Mouse (Mus musculus) induced T-regulatory cell, adult 2 months (primary cell): Measurements from ENCODE around the gene Sidt2.
A peak's percentile ranks its signal among the peaks of the same experiment; 100 is the strongest.

ENCODE experiments used
- DNase-seq: peaks from one replicate; pipeline ENCODE4 v3.0.0-alpha.2; 2012; ENCODE audit warnings: low read depth

The Sidt2 gene

DNA sequence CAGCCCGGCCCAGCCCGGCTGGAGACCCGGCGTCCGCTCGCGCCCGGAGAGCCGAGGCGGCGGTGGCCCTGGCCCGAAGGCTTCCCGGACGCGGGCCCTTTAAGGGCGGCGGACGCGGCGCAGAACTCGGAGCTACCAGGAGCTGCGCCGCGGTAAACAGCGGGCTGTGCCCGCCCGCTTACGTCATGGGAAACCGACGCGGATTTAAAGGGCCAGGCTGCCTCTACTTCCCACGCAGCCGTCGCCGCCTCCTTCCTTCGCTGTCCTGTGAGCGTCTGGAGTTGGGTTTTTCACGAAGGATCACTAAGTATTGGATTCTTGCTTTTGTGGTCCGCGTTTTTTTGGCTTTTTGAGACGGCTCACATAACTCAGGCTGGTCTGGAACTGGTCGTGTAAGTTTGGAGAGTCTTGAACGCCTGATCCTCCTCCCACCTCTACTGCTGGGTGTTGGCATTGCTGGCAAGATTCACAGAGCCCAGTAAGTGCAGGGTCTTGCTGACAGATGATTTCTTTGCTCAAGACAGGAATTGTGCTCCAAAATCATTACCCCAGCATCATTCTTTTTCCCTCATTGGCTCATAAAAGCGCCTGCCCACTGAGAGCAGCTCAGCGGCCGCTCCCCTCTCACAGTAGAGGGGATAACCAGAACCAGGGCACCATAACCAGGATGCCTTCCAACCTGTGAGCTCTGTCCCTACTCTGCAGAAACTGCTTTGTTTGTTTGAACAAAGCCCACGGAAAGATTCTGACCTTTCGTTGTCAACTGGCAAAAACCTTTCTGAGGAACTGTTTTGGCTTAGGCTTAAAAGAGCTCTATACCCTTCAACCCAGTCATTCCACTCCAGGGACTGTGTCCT, at the start of gene Sidt2:
Gene Sidt2 (minus strand): TSS at position 152 of the 857 bp plus-strand sequence.
- DNase-seq = peak; percentile 95

DNA sequence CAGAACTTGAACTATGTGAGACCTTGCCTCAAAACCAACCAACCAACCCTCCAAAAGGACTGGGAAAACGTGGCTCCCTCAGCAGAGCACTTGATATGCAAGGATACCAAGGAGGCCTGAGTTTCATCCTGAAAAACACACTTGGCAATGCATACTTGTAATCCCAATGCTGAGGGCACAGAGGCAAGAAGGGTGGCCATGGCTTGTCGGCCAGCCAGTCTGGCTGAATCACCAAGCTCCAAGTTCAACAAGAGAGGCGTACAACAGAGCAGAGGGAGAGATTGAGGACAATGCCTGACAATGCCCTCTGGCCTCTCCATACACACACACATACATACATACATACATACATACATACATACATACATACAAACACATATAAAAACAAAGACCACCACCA, 49.5 kb upstream of the Sidt2 start:
- DNase-seq = no peak

DNA sequence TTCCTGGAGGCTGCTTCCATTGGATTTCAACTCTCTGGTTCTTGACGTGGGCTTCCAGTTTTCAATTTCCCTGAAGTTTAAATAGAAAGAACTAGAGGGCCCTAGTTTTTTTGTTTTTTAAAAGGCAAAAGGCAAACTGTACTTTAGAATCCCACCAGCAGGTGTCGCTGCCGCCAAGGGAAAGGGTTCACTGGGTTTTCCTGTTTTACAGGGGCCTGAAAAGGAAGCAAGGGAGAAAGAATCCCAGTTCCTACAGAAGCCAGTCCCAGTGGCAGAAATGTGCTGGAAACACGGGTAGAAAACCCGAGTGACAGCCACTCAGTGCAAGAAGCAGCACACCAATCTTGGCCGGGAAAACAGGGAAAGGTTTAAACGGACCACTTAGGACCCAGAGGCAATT, 48.7 kb upstream of the Sidt2 start:
- peak; percentile 87 for DNase-seq

DNA sequence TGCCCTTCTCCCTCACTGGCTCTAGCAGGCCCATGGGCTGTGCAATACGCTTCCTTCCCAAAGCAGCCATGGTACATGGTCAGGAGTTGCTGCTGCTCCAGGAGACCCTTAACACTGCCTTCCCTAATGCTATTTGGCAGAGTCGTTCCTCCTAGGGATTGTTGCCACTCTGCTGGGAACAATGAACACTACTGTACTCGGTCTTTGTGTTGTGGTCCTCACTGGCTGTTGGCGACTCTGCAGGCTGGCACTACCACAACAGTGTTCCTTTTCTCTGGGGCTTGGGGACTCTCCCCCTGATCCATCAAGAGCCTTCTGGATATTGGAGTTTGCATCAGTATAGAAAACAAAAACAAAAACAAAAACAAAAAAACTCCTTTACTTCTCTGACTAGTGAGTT, 44.0 kb upstream of the Sidt2 start:
- no peak for DNase-seq

DNA sequence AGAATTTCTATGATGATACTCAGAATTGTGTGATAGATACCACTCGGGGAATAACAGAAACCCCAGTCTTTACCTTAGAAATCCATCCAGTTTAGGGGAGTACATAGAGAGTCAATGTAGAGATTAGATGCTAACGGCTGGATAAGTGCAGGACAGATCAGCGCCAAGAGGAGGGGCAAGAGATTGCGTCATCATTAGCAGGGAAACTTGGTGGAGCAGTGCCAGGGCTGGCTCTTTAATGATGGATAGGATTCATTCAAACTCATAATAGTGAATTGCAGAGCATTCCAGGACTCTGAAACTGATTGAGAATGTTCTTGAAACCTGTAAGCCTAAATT, 30.1 kb upstream of the Sidt2 start:
- DNase-seq = no peak

DNA sequence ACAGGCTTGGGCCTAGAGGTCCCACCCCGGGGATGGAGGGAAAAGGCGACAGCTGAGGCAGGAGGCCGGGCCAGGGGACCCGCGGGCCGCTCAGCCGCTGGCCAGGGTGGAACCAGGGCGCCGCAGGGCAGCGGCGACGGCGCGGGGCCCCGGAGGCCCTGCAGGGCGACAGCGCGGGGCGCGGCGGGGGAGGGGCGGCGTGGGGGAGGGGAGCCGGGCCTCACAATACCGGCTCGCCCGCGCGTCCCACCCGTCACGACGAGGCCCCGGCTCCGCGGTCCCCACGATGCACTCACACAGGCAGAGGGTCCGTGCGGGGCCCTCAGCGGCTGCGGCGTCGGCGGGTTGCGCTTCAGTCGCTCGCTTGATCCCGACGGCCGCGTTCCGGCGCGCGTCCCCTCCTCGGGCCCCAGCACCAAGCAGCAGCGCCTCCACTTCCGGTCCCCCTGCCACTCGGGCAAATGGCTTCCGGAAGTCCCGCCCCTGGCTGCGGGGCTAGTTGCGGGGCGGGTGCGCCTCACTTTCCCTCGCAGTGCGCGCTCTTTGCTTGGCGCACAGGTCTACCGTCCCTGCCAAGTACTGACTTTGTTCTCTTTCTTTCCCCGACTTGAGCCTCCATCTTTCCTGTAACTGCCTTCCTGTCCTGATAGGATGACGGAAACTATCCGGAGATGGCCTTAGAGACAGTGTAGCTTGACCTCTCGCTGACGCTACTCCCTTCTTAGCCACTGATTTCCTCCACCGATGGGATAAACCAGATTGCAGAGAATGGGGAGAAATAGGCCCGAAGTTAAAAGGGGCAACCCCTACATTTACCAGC, 29.6 kb upstream of the Sidt2 start:
- peak; percentile 94 for DNase-seq

DNA sequence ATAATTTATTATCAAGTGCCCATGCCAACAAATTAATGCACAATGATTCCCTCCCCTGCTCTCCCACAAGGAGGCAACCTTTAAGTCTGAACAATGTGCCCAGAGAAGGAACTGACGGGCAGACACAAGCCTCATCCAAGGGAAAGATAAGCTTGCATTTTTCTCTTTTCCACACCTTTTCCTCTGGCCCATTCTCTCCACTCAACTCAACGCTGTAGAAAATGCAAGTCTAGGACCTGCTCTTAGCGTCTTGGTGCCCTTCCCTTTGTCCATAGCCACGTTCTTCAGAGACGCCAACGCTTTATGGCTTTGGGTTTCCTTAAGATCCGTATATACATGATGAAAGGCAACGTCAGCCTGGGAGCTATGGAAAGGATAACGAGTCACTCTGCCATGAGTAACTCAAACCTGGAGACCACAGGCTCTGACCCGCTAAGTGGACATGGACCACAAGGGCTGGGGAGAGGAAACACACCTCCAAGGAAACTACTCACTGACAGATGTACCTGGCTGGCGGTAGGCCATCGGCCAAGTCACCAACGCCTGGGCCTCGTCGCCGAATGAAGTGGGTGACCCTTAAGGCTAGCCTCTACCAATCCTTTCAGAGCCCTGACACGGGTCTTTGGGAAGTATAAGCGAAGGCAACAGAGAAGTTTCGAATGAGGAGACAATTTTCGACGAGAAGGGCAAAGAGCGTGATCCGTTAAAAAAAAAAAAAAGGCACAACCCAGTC, 28.8 kb upstream of the Sidt2 start:
- peak; percentile 60 for DNase-seq

DNA sequence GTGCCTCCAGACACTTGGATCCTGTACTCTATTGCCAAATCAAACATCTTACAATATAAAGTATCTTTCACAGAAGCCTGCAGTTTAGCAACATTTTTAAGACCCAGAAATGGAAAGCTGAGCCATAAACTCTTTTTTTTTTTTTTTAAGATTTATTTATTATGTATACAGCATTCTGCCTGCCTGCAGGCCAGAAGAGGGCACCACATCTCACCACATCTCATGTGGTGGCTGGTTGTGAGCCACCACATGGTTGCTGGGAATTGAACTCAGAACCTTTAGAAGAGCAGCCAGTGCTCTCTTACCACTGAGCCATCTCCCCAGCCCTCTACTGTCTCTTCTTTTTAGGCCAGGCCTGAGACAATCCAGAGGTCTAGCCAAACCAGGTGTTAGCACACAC, 26.3 kb upstream of the Sidt2 start:
- DNase-seq = peak; percentile 53

DNA sequence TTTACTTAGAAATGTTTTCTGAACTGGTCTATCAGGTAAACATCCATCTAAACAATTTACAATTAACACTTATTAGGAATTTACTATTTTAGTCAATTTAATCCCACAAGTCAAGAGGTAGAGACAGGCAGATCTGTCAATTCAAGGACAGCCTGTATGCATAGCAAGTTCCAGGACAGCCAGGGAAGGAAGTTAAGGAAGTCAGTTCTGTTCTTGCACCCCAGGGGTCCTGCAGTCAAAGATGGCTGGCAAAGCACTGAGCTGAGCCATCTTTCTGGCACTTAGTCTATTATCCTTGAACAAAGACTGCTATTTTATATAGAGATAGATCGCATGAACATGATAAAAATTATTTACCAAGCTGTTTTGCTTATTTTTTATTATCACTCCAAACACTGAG, 25.6 kb upstream of the Sidt2 start:
- DNase-seq = no peak

DNA sequence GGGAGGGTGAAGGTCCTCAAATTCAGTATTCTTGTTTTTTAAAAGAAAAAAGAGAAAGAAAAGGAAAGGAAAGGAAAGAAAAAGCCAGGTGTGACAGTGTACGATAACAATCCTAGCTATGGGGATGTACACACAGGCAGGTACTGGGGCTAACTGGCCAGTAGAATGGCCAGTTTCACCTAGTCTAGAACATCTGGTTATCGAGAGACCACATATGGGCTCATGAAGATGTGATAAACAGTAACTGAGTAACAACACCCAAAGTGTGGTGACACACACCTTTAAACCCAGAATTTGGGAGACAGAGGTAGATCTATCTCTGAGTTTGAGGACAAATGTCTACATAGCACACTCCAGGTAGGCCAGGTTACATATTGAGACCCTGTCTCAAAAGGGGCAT, 24.7 kb upstream of the Sidt2 start:
- no peak for DNase-seq

DNA sequence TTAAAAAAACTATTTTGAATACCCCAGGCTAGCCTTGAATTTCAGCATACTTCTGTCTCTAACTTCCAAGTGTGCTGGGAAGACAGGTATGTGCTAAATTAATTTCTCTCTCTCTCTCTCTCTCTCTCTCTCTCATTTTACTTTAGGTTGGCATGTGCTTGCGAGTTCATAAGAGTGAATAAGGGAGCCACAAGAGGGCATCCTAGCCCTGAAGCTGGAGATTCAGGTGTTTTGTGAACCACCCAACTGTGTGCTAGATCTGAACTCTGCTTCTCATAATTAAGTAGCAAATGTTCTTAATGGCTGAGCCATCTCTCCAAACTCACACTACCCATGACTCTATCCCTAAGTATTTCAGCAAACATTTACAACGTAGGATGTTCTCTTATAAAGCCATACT, 21.8 kb upstream of the Sidt2 start:
- DNase-seq = peak; percentile 39

DNA sequence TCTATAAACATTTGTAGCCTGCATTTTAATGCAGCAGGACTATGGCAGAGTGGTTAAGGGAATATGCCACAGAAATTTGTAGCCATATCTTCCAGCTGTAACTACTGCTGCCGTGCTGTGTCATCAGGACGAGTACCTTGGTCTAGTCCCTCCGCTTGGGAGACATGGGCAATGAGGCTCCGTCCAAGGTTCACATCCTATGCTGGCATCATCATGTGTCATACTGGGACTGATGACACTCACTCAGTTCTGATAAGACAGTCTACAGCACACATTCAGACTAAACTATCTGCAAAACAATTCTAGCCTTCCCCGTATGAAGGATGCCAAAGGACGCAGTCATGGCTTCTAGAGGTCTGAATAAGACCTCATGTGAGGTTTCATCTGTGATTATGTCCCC, 8.5 kb upstream of the Sidt2 start:
- no peak for DNase-seq

DNA sequence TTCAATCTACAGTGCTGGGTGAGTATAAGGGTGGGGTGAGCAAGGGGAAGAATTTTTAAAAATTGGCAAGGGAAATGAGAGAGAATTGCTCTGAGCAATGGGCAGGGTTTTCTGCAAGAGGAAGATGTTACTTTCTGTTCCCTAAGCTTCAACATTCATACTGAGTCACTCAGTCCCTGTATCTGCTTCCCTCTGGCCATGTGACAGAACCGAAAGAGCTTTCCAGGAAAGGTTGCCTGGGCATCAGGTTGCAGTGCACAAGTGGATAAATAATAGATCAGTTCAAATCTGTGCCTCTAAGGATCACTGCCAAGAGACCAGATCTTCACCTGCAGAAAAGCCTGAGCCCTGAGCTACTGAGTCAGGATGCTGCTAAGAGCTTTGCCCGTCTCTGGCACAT, 6.8 kb upstream of the Sidt2 start:
- DNase-seq = no peak

DNA sequence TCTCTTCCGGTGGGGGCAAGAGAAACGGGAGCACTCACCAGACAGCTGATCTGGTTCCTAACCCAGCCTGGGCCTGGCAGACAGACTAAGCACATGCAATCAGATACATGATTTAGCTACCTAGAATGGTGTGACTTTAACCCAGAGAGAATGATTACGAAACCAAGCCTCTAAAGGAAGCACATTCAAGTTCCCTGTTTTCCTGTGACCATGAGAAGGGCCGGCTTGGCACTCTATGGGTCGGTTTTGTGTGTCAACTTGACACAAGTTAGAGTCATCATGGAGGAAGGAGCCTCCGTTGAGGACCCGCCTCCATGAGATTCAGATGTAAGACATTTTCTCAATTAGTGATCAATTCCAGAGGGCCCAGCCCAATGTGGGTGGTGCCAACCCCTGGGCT, 4.6 kb upstream of the Sidt2 start:
- no peak for DNase-seq

DNA sequence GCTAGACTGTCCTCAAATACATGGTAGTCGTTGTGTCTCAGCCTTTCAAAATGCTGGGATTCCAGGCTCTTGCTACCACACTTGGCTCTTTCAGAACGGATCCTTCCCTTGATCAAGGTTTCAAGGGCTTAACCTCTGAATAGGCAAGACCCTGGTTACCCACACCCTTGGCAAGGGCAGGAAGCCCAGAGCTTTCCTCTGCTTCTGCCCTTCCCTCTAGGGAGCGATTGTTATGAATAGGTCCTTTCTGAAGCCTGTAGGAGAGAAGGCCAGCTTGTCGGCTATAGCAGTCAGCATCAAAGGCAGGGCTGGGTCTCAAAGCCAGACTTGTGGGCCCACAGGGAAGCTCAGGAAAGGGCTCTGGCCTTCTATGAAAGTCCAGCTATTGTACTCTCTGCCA, 3.8 kb upstream of the Sidt2 start:
- DNase-seq = no peak

DNA sequence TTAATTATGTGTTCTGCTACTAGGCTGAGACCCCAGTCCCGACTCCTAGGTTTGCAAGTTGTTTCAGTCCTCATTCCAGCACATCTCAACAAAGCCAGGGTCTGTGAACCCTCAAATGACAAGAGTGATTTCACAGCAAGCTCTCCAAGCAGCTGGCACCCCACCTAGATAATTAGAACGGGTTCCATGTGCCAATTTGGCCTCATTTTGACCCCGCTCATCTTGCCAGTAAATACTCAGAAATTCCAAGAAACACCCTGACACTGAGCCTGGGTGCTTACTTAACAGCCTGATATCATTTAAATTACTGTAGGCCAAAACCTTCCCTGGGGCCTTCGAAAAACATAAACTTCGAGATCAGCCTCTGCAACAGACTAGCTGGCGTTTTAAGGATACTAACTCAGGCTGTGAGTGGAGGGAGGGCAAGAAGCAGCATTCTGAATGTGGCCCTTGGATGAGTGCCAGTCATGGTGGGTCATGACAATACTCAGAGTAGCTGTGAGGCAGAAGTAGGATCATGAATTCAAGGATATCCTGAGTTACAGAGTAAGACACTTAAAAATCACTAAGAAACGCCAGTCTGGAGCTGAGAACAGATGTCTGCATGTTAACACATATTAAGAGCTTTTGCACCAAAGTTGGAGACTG, 3.1 kb upstream of the Sidt2 start:
- DNase-seq = no peak

DNA sequence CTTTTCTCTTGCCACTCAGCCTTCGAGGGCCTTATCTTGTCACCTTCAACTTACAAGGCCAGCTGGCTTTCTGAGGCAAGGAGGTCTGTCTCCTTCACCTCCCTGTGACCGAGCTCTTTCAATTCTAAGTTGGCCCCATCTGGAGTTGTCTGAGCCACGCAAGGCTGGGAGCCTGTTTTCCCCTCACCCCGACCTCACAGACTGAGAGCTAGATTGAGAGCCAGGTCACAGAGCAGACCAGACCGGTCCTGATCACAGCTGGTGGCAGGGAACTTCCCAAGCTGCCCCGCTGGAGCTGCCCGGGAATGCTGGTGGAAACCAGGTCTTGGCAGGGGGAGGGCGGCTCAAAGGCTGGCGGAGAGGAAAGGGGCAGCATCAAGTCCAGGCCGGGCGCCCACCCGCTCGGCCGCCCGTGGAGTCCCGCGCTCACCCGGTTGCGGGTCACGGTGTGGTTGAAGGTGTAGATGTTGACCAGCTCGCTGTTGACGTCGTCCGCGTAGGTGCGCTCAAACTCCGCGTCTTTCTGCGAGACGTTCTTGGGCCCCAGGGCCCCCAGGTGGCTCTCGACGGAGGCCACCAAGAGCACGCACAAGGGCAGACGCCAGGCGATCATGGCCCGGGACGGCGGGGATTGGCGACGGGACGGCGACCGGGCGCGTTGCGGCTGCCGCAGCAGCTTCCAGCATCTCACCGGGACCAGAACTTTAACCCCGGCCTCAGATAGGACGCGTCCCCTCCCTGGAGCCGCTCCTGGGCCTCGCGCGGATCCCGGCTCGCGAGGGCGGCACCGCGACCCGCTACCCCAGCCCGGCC, 558 bp downstream of the Sidt2 start:
- DNase-seq = peak; percentile 78

DNA sequence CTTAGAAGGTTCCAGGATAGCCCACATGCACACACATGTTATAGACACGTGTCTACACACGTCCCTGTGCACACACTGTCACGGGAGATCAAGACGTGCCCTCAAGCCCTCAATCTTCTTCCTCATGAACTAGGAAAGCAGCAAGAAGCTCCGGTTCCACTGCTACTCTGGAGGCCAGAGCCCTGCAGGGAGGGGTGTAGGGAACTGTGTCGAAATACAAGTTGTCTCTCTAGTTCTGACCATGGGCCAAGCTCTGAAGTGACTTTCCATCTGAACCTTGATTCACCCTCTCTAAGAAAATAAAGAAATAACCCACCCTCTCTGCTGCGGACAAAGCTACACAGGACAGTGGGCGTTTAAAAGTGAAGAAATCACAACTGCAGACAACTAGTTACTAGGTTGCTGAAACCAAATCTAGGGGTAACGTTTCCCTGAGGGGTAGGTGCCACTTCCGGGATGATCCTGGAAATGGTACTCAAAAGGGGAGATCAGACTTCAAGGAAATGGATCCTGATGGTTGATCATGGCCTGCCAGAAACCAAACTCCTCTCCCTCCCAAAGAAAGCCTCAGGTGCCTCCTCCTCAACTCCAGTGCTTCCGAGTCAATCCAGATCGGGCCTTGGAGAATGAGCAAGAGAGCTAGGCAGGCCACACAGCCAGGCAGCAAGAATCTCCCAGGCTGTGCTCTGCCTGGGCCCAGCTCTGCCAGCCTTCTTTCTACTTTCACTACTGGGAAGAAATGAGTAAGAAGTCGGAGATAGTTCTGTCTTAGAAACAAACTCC, 1.4 kb downstream of the Sidt2 start:
- DNase-seq = no peak

DNA sequence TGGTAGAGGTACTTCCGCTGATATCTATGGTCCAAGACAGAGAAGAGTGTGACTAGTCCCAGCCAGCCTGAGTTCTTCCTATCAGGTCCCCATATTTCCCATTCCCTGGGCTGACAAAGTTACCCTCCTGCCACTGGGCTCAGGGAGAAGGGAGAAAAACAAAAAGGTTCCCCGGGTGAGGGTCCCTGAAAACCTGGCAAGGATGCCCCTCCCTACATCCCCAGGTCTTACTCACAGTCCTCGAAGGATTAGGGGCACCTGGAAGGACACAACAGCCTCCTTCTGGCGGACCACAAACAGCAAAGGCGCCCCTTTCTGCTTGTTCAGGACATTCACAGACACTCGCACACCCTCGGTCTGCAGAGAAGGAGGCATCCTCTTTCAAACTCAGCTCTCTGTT, 2.2 kb downstream of the Sidt2 start:
- no peak for DNase-seq

DNA sequence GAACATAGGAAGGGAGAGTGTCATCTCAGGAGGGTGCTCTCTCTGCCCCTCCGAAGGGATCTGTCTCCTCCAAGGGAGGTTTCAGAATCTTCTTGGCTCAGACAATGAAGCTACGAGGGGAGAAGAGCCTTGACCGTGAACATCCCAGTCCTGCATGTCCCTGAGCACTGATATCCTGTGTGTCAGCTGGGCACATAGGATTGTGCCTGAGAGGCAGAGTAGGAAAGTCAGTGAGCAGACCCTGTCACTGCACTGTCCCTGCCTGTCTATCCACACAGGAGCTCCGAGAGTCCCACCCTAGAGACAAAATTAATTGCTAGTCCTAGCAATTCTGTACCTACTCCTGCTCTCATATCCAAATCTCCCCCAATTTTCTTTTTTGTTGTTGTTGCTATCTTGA, 3.0 kb downstream of the Sidt2 start:
- peak; percentile 12 for DNase-seq

DNA sequence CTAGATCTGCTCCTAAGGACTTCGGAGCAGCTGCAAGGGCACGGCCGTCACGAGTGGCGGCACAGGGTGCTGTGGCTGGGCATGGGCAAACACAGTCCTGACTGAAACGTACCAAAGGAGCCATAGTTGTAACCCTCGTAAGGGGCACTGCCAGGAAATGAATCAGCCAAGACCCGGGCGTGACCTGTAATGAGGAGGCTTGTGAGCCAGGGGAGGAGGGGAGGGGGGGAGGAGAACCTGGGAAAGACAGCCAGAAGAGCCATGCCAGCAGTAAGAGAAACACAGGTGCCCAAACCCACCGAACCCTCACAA, 8.2 kb downstream of the Sidt2 start:
- peak; percentile 42 for DNase-seq
